Mouse (Mus musculus): ENCODE data around the gene Nufip1. TPM values are rescaled to one million over a fixed set of nuclear protein-coding genes. Genes with fewer than 3 reads are reported as not detected.

The Nufip1 gene
- polyA plus RNA-seq, 1 experiment from 2014 or later = 13.9 TPM

Other genes with a start within 250 kb of the Nufip1 start
- gene Kctd4, start 155.9 kb upstream of the Nufip1 start, polyA plus RNA-seq (2015; fragmentation: Nextera tagmentation; extraction: Ambion mirVana) = 0.27 and 0.40 TPM in 2 replicates
- gene Gtf2f2, start 100.0 kb upstream of the Nufip1 start, polyA plus RNA-seq (2015; fragmentation: Nextera tagmentation; extraction: Ambion mirVana) = 32.5 and 33.8 TPM in 2 replicates
- gene Gpalpp1, start 131 bp upstream of the Nufip1 start, polyA plus RNA-seq (2015; fragmentation: Nextera tagmentation; extraction: Ambion mirVana) = 10.0 and 11.2 TPM in 2 replicates